Mouse (Mus musculus) olfactory bulb, adult 2 months (tissue): Measurements from ENCODE around the gene Acly.

ENCODE experiments used
- CTCF ChIP-seq: fragments of 200-500 bp; IDR thresholded peaks from 2 replicates; pipeline ENCODE4 v1.5.1; 2012; ENCODE audit warnings: low read depth, mild to moderate bottlenecking, low read length, moderate library complexity; ENCODE audit not compliant: insufficient read depth
- POLR2A ChIP-seq: fragments of 200-500 bp; IDR thresholded peaks from 2 replicates; pipeline ENCODE4 v1.6.1; 2012; ENCODE audit warnings: mild to moderate bottlenecking, low read depth, low read length, moderate library complexity; ENCODE audit not compliant: insufficient read depth

- TF ChIP-seq CTCF (no peak), POLR2A (peak; percentile 79)
These were observed 86.9 kb downstream of the Acly start for GRCm38 (mm10) chr11:100440691-100441522.
